Mouse (Mus musculus): ENCODE measurements around the gene Ccna1. TPM values are rescaled to one million over a fixed set of nuclear protein-coding genes. Genes with fewer than 3 reads are reported as not detected.

Gene Ccna1
- polyA plus RNA-seq, 1 experiment from 2014 or later: 2.6 TPM

DNA sequence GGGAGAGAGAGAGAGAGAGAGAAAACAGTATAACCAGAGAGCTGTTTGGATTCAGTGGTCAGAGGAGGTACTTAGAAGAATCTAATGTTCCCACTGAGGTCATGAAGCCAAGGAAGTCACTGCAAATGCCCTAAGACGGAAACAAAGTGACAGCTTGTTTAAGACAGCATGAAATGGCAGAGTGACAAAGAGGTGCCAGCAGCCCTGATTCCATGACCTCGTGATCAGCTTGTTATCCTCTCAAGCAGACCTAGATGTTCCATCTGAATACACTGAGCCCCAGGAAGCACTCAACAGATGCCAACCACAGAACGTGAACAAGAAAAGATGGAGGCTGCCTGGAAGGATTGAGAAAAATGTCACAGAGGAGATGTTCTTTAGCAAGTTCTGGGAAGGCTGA, 30.4 kb upstream of the Ccna1 start:
- no peak for DNase-seq (ENCODE audit: low spot score)
- H3K27ac ChIP-seq: no peak overlapping the region
- H3K27me3 ChIP-seq (ENCODE audit: low read depth, poor library complexity, severe bottlenecking): no peaks in the 10 kb centered on the region
- no peak overlapping the region for H3K4me3 ChIP-seq
- H3K9me3 ChIP-seq (replicated peaks): no peaks in the 10 kb centered on the region
- no peaks in the 10 kb centered on the region for H3K4me1 ChIP-seq
- H3K36me3 ChIP-seq: no peaks in the 10 kb centered on the region
- 64% methylated on average over 3 of the region's 3 CpGs for WGBS

DNA sequence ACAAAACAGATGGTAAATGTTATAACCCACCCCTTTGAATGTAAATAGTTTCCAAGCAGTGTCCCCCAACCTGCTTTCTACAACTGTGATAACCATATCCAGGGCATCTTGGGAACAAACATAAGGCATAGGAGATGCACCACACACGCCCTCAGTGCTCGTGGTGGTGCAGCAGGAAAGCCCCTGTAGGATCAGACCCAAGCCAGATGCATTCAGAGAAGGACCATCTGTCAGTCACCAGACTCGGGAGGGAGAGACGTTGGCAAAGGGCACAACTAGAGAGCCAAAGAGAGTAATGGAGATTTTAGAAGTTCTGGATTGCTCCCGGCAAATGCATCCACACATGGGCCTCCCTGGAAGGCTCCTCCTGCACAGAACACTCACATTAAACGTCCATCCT, 29.5 kb upstream of the Ccna1 start:
- WGBS: 73% methylated on average over 6 of the region's 6 CpGs
- Histone ChIP-seq H3K9me3 (replicated peaks) (no peaks in the 10 kb centered on the region), H3K27me3 (ENCODE audit: low read depth, poor library complexity, severe bottlenecking) (no peaks in the 10 kb centered on the region), H3K36me3 (no peaks in the 10 kb centered on the region), H3K4me3 (no peak overlapping the region), H3K4me1 (no peaks in the 10 kb centered on the region), H3K27ac (no peak overlapping the region)
- no peak for DNase-seq (ENCODE audit: low spot score)

GRCm38 (mm10) chr3:55080055-55080454, 24.8 kb upstream of the Ccna1 start:
- Histone ChIP-seq H3K9me3 (replicated peaks) (no peaks in the 10 kb centered on the region), H3K27ac (no peak overlapping the region), H3K27me3 (ENCODE audit: low read depth, poor library complexity, severe bottlenecking) (no peaks in the 10 kb centered on the region), H3K4me3 (no peak overlapping the region), H3K4me1 (no peaks in the 10 kb centered on the region), H3K36me3 (no peaks in the 10 kb centered on the region)
- DNase-seq (ENCODE audit: low spot score): peak; percentile 72
- 20% methylated on average over 6 of the region's 6 CpGs for WGBS

GRCm38 (mm10) chr3:55079619-55080018, 24.3 kb upstream of the Ccna1 start:
- WGBS: 84% methylated on average over 8 of the region's 8 CpGs
- Histone ChIP-seq H3K27me3 (ENCODE audit: low read depth, poor library complexity, severe bottlenecking) (no peaks in the 10 kb centered on the region), H3K27ac (no peak overlapping the region), H3K4me3 (no peak overlapping the region), H3K36me3 (no peaks in the 10 kb centered on the region), H3K4me1 (no peaks in the 10 kb centered on the region), H3K9me3 (replicated peaks) (no peaks in the 10 kb centered on the region)
- DNase-seq (ENCODE audit: low spot score): no peak

DNA sequence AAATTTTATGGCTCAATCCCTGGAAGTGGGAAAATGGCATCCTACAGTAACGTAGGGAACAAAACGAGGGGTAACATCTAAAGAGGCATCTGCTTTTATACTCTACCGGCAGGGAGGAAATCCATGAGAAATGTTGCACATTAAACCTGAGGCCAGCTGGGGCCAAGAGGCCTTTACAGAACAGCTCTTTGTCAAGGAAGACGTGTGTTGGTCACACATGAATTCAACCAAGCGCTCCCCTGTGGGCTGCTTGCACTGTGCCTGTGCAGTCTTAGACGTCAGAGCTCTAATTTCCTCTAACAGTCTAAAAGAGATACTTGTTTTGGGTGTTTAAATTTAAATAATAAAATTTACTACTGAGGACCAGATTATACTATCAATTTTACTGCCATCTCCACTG, 22.9 kb upstream of the Ccna1 start:
- Histone ChIP-seq H3K4me3 (no peak overlapping the region), H3K36me3 (no peaks in the 10 kb centered on the region), H3K4me1 (no peaks in the 10 kb centered on the region), H3K27me3 (ENCODE audit: low read depth, poor library complexity, severe bottlenecking) (no peaks in the 10 kb centered on the region), H3K27ac (no peak overlapping the region), H3K9me3 (replicated peaks) (no peaks in the 10 kb centered on the region)
- WGBS: 74% methylated on average over 6 of the region's 6 CpGs
- DNase-seq (ENCODE audit: low spot score): no peak

DNA sequence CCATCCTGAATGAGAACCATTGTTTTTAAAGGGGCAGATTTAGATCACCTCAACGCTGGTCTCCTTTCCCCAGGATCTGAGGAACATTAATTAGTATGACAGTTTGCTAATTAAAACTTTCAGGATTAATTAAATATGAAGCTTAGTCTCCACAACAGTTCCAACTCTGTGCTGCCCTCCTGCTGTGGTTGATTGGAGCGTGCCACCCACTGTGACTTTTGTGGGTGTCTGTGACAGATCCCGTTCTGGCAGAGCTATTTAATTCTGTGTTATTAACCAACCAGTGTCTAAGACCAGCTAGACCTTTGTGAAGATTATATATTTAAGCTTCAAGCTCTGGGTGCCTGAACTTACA, 20.0 kb upstream of the Ccna1 start:
- no peaks in the 10 kb centered on the region for H3K9me3 ChIP-seq (replicated peaks)
- no peaks in the 10 kb centered on the region for H3K27me3 ChIP-seq (ENCODE audit: low read depth, poor library complexity, severe bottlenecking)
- no peak overlapping the region for H3K27ac ChIP-seq
- DNase-seq (ENCODE audit: low spot score): no peak
- no peak overlapping the region for H3K4me3 ChIP-seq
- no peaks in the 10 kb centered on the region for H3K36me3 ChIP-seq
- WGBS: 68% methylated on average over 3 of the region's 3 CpGs
- H3K4me1 ChIP-seq: no peaks in the 10 kb centered on the region

DNA sequence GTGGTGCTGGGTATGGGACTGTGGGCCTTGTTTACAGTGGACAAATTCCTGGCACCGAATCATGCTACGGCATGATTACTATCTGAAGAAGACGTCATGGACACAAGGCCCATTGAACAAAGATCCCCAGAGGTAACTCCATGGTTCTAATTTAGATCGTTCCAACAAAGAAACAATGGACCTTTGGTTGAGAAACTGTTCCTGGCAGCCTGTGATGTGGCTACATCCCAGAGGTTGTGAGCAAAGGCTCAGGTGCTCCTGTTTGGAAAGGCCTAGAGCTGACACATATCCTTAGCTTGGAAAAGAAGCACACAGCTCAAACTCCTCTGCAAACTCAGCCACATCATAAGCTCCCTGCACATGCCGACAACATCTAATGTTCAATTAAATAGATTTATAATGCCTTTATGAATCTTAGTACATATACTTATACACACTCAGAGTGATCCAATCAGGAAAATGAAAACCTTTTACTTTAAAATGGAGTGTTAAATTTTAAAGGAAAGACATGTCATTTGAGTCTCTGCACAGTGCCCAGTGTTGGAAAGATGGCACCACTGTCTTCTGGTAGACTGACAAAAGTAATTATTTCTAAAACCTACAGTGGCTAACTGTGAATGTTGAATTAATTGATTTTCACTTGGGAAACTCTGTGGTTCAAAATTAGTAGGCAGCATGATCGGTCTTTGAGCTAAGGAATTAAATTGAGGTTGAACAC, 19.4 kb upstream of the Ccna1 start:
- Histone ChIP-seq H3K36me3 (no peaks in the 10 kb centered on the region), H3K4me1 (no peaks in the 10 kb centered on the region), H3K27me3 (ENCODE audit: low read depth, poor library complexity, severe bottlenecking) (no peaks in the 10 kb centered on the region), H3K27ac (no peak overlapping the region), H3K9me3 (replicated peaks) (no peaks in the 10 kb centered on the region), H3K4me3 (no peak overlapping the region)
- DNase-seq (ENCODE audit: low spot score): no peak
- WGBS: 93% methylated on average over 6 of the region's 6 CpGs

- H3K27ac ChIP-seq: no peak overlapping the region
- no peak overlapping the region for H3K4me3 ChIP-seq
- no peaks in the 10 kb centered on the region for H3K36me3 ChIP-seq
- H3K27me3 ChIP-seq (ENCODE audit: low read depth, poor library complexity, severe bottlenecking): 0 out of 2 replicates have a peak, but pooled peaks cover 12% of the 10 kb centered on the region
- WGBS: 30% methylated on average over 7 of the region's 7 CpGs
- H3K9me3 ChIP-seq (replicated peaks): no peaks in the 10 kb centered on the region
- H3K4me1 ChIP-seq: no peaks in the 10 kb centered on the region
- DNase-seq (ENCODE audit: low spot score): no peak
Measured at GRCm38 (mm10) chr3:55067791-55068434, 12.6 kb upstream of the Ccna1 start.

DNA sequence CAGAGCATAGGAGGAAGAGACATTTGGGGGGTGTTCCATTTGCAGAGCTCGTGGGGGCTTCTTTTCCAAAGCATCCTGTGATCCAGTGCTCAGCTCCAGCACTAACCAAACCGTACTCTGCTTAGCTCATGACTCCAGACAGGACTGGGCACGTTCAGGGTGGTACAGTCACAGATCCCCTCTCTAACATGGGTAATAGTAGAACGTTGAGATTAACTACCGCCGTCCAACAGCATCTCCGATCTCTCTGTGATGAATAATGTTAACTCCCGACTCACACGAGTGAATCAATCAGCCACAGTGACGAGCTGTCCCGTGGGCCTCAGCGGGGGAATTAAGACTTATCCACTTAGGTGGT, 11.3 kb upstream of the Ccna1 start:
- Histone ChIP-seq H3K4me3 (no peak overlapping the region), H3K36me3 (no peaks in the 10 kb centered on the region), H3K9me3 (replicated peaks) (no peaks in the 10 kb centered on the region), H3K27ac (no peak overlapping the region), H3K4me1 (no peaks in the 10 kb centered on the region), H3K27me3 (ENCODE audit: low read depth, poor library complexity, severe bottlenecking) (0 out of 2 replicates have a peak, but pooled peaks cover 12% of the 10 kb centered on the region)
- 79% methylated on average over 12 of the region's 12 CpGs for WGBS
- DNase-seq (ENCODE audit: low spot score): no peak

GRCm38 (mm10) chr3:55065738-55066665, 10.7 kb upstream of the Ccna1 start:
- Histone ChIP-seq H3K4me1 (no peaks in the 10 kb centered on the region), H3K36me3 (no peaks in the 10 kb centered on the region), H3K4me3 (no peak overlapping the region), H3K9me3 (replicated peaks) (no peaks in the 10 kb centered on the region), H3K27me3 (ENCODE audit: low read depth, poor library complexity, severe bottlenecking) (0 out of 2 replicates have a peak, but pooled peaks cover 12% of the 10 kb centered on the region), H3K27ac (no peak overlapping the region)
- 77% methylated on average over 14 of the region's 14 CpGs for WGBS
- DNase-seq (ENCODE audit: low spot score): no peak

GRCm38 (mm10) chr3:55064396-55064795, 9.1 kb upstream of the Ccna1 start:
- Histone ChIP-seq H3K36me3 (no peaks in the 10 kb centered on the region), H3K9me3 (replicated peaks) (no peaks in the 10 kb centered on the region), H3K27me3 (ENCODE audit: low read depth, poor library complexity, severe bottlenecking) (0 out of 2 replicates have a peak, but pooled peaks cover 12% of the 10 kb centered on the region), H3K27ac (no peak overlapping the region), H3K4me3 (no peak overlapping the region), H3K4me1 (no peaks in the 10 kb centered on the region)
- peak; percentile 88 for DNase-seq (ENCODE audit: low spot score)
- 10% methylated on average over 2 of the region's 2 CpGs for WGBS

- WGBS: 81% methylated on average over 9 of the region's 9 CpGs
- Histone ChIP-seq H3K4me1 (no peaks in the 10 kb centered on the region), H3K27ac (no peak overlapping the region)
Measured at GRCm38 (mm10) chr3:55062653-55063052, 7.4 kb upstream of the Ccna1 start.

GRCm38 (mm10) chr3:55056376-55056775, 1.1 kb upstream of the Ccna1 start:
- no peak overlapping the region for H3K4me3 ChIP-seq
- no peaks in the 10 kb centered on the region for H3K36me3 ChIP-seq
- WGBS: 59% methylated on average over 8 of the region's 8 CpGs
- H3K27me3 ChIP-seq (ENCODE audit: low read depth, poor library complexity, severe bottlenecking): peaks cover 65% of the 10 kb centered on the region
- H3K27ac ChIP-seq: no peak overlapping the region
- H3K4me1 ChIP-seq: peaks cover 17% of the 10 kb centered on the region
- no peaks in the 10 kb centered on the region for H3K9me3 ChIP-seq (replicated peaks)
- no peak for DNase-seq (ENCODE audit: low spot score)

More at GRCm38 (mm10) chr3:55062653-55063052, 7.4 kb upstream of the Ccna1 start:
- Histone ChIP-seq H3K27me3 (ENCODE audit: low read depth, poor library complexity, severe bottlenecking) (peaks cover 15% of the 10 kb centered on the region), H3K4me3 (no peak overlapping the region), H3K9me3 (replicated peaks) (no peaks in the 10 kb centered on the region), H3K36me3 (no peaks in the 10 kb centered on the region)
- no peak for DNase-seq (ENCODE audit: low spot score)
